Mouse (Mus musculus) heart, embryonic 11.5 days (tissue): Measurements from ENCODE around the gene Ubac2. TPM values are rescaled to one million over a fixed set of nuclear protein-coding genes. Genes with fewer than 3 reads are reported as not detected.

Experiments
- ATAC-seq: fragments of 200-750 bp; cut with Nextera tagmentation; replicated peaks from 2 replicates; pipeline ENCODE4 v1.8.0; 2017; ENCODE audit warnings: moderate library complexity; ENCODE audit not compliant: insufficient number of reproducible peaks, low FRiP score, low TSS enrichment
- H3K27ac ChIP-seq: fragments of 300-500 bp; sonication (generic); 2 replicates; pipeline ENCODE4 v1.5.1; 2014; ENCODE audit warnings: mild to moderate bottlenecking, low read depth, low read length
- H3K27me3 ChIP-seq: fragments of 300-500 bp; sonication (generic); 2 replicates; pipeline ENCODE4 v1.6.1; 2014; ENCODE audit warnings: mild to moderate bottlenecking, low read length, mixed read lengths; ENCODE audit not compliant: control insufficient read depth, insufficient read depth
- H3K36me3 ChIP-seq: fragments of 300-500 bp; sonication (generic); 2 replicates; pipeline ENCODE4 v1.6.1; 2014; ENCODE audit warnings: mild to moderate bottlenecking, low read length, moderate library complexity, mixed read lengths; ENCODE audit not compliant: control insufficient read depth, insufficient read depth
- H3K4me1 ChIP-seq: fragments of 300-500 bp; sonication (generic); 2 replicates; pipeline ENCODE4 v1.6.1; 2014; ENCODE audit warnings: low read length; ENCODE audit not compliant: control insufficient read depth, insufficient read depth
- H3K4me2 ChIP-seq: fragments of 300-500 bp; sonication (generic); 2 replicates; pipeline ENCODE4 v1.6.1; 2014; ENCODE audit warnings: mild to moderate bottlenecking, moderate library complexity
- H3K4me3 ChIP-seq: fragments of 300-500 bp; sonication (generic); 2 replicates; pipeline ENCODE4 v1.5.1; 2014; ENCODE audit warnings: low read depth, low read length
- H3K9ac ChIP-seq: fragments of 300-500 bp; sonication (generic); 2 replicates; pipeline ENCODE4 v1.6.1; 2014; ENCODE audit warnings: mild to moderate bottlenecking, low read depth, low read length, moderate library complexity
- H3K9me3 ChIP-seq: fragments of 300-500 bp; sonication (generic); replicated peaks from 2 replicates; pipeline ENCODE4 v1.6.1; 2016; ENCODE audit warnings: low read length; ENCODE audit not compliant: control insufficient read depth
- WGBS: fragments of 180-500 bp; shearing (Covaris S2); extraction: QIAGEN DNeasy Blood & Tissue Kit; methylation state at CpG from one replicate; pipeline ENCODE4 v1.1.7; 2014; ENCODE audit not compliant: insufficient replicate concordance; 5-methylcytosine and 5-hydroxymethylcytosine counted together
- polyA plus RNA-seq: library from polyadenylated mRNA; unstranded; fragments of >200 nt; fragmentation: Nextera tagmentation; extraction: Ambion mirVana; gene quantifications from 2 replicates; pipeline ENCODE4 v1.2.1, GENCODE M21; 2014

Ubac2 gene
- polyA plus RNA-seq, result 63.4 and 69.5 TPM in 2 replicates

DNA sequence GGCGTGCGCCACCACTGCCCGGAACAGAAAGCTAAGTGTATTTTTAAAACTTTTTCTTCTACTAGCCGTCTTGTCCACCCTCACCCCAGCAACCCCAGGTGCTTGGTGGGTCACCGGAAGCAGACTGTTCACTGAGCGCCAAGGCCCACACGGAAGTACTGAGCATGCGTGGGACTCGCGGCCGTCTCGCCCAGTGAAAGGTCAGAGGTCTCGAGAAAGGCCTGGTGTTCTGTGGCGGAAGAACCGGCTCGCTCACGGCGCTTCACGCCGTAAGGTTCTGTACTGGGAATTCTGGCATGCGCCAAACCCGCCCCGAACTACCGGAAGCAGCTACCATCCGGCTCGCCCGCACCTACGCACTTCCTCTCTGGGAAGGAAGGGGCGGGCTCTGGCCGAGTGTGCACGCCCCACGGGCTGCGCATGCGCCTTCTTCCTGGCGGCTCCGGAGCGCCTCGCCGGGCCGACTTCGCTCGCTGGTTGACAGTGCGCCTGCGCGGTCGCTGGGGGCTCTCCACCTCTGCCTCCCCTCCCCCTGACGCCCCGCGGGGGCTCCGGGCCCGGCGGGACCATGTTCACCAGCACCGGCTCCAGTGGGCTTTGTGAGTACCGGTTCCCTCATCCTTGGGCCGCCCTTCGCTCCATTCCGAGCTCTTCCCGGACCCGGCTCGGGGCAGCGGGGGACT lies at the start of gene Ubac2:
Ubac2 (plus strand) TSS at position 445 of the 683 bp plus-strand sequence.
- Histone ChIP-seq H3K9ac (peak within 1 kb of the TSS; percentile 96), H3K9me3 (no peaks in the 10 kb centered on the region), H3K36me3 (no peaks in the 10 kb centered on the region), H3K4me2 (peak within 1 kb of the TSS; percentile 95), H3K4me3 (peak within 1 kb of the TSS; percentile 86), H3K4me1 (peaks cover 1% of the 10 kb centered on the region; the same call in 1 of the 2 replicates), H3K27me3 (no peaks in the 10 kb centered on the region), H3K27ac (peak within 1 kb of the TSS; percentile 95)
- ATAC-seq, result peak; percentile 97
- WGBS, result under 1% methylated on average over 60 of the region's 61 CpGs

DNA sequence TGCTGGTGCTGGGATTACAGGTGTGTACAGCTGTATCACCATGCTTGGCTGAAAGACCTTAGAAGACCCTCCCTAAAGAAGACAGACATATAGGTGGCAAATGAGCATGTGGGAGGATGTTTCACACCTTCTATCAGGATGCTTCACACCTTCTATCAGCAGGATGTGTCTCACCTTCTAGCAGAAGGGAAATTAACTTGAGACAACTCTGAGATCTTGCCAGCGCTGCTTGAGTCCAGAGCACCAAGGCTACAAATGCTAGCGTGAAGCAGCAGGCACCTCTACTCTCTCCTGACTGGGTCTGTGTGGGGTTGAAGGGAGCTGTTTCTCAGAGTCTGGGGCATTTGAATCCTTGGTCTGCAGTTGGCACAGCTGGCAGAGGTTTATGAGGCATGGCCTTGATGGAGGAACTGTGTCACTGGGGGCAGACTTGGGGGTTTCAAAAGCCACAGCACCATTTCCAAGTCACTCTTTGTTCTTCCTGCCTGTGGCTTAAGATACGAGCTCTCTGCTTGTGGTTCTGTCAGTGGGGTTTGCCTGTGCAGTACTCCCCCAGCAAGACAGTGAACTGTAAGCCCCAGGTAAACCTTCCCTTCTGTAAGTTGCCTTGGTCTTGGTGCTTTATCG lies 48.5 kb upstream of the Ubac2 start:
- H3K36me3 ChIP-seq, result no peaks in the 10 kb centered on the region
- no peak overlapping the region for H3K4me2 ChIP-seq
- WGBS, result 69% methylated on average over 4 of the region's 4 CpGs
- H3K27ac ChIP-seq, result no peak overlapping the region
- H3K9ac ChIP-seq, result no peak overlapping the region
- H3K4me3 ChIP-seq, result no peak overlapping the region
- peaks cover under 1% of the 10 kb centered on the region; the same call in 1 of the 2 replicates for H3K9me3 ChIP-seq
- H3K27me3 ChIP-seq, result no peaks in the 10 kb centered on the region
- no peaks in the 10 kb centered on the region for H3K4me1 ChIP-seq
- no peak for ATAC-seq

DNA sequence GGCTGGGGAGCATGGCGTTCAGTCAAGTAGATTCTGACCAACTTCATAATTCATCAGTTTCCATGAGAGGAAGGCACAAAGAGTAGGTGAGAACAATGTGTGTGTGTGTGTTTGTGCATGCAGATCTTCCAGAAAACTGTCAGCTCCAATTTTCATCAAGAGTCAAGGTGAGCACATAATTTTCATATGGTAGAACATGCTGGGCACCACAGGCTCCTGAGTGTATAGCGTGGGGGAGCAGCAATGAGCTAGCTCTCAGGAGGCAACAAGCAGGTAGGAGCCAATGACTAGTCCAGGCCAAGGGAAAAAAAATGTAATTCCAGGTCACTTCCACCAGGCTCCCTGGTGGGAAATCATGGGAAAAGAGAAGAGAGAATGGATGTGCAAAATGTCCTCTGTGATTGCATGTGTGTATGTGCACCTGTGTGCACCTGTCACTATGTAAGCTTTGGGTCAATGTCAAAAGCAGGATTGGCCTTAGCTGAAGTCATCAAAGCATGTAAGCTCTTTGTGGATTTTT lies 45.4 kb upstream of the Ubac2 start:
- Histone ChIP-seq H3K27ac (no peak overlapping the region), H3K4me3 (no peak overlapping the region), H3K4me2 (no peak overlapping the region), H3K27me3 (no peaks in the 10 kb centered on the region), H3K36me3 (no peaks in the 10 kb centered on the region), H3K9ac (no peak overlapping the region), H3K4me1 (no peaks in the 10 kb centered on the region), H3K9me3 (peaks cover 6% of the 10 kb centered on the region; the same call in 1 of the 2 replicates)
- ATAC-seq, result no peak
- WGBS, result 69% methylated on average over 2 of the region's 2 CpGs

DNA sequence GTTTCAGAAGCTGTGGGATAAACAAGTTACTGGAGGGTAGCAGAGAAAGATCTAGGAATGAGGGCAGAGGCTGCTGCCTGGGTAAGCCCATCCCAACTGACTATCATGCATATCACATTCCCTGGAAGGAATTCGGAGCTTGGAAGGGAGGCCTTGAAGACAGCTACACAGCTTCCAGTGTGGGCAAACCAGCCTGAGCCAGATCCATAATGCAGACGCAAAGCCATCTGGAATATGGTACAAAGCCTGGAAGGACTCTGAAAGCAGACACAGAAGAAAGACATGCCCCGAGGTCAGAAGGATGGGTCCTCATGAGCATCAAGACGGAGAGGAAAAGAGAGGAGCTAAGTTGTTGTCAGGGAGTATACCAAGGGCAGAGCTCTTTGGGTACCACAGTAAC lies 40.3 kb upstream of the Ubac2 start:
- WGBS, result 79% methylated on average over 4 of the region's 4 CpGs
- no peak overlapping the region for H3K4me3 ChIP-seq
- H3K9ac ChIP-seq, result no peak overlapping the region
- no peaks in the 10 kb centered on the region for H3K27me3 ChIP-seq
- H3K27ac ChIP-seq, result no peak overlapping the region
- ATAC-seq, result no peak
- no peaks in the 10 kb centered on the region for H3K4me1 ChIP-seq
- H3K4me2 ChIP-seq, result no peak overlapping the region
- peaks cover 6% of the 10 kb centered on the region; the same call in 1 of the 2 replicates for H3K9me3 ChIP-seq
- no peaks in the 10 kb centered on the region for H3K36me3 ChIP-seq

DNA sequence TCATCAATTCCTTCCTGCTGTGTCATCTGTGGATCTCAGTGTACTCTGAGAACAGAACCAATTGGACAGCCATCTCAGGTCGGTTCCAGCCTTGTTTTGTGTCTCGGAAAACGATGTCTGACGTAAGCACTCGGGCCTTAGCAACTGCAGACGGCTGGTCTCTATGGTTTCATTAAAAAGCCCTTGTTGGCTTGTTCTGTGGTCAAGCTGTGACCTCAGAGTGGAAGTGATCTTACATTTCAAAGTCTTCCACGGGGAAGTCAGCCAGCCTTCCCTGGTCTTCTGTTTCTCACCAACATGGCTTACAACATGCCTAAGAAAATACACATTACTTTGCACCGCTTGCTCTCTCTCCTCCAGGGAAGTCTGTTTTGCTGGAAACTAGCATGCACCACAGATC lies 38.2 kb upstream of the Ubac2 start:
- no peaks in the 10 kb centered on the region for H3K4me1 ChIP-seq
- ATAC-seq, result no peak
- WGBS, result 78% methylated on average over 8 of the region's 8 CpGs
- H3K9ac ChIP-seq, result no peak overlapping the region
- peaks cover 2% of the 10 kb centered on the region; the same call in 1 of the 2 replicates for H3K9me3 ChIP-seq
- H3K4me2 ChIP-seq, result no peak overlapping the region
- no peak overlapping the region for H3K4me3 ChIP-seq
- H3K36me3 ChIP-seq, result no peaks in the 10 kb centered on the region
- H3K27me3 ChIP-seq, result no peaks in the 10 kb centered on the region
- H3K27ac ChIP-seq, result no peak overlapping the region

DNA sequence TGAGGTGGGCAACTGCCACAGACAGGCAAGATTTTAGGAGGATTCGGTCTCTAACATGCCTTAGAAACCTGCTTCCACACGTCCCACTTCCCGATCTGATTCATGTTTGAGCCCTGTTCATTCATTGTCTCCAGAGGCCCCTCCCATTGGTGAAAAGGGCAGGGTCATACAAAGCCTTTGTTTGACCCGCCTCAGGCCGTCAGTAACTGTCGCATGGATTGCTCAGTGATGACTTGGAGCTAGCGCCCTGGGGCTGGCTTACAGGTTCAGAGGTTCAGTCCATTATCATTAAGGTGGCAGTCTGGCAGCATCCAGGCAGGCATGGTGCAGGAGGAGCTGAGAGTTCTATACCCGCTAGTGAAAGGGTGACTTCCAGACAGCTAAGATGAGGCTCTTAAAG lies 33.9 kb upstream of the Ubac2 start:
- 62% methylated on average over 8 of the region's 8 CpGs for whole genome bisulfite sequencing
- Histone ChIP-seq H3K4me1 (no peaks in the 10 kb centered on the region), H3K4me2 (no peak overlapping the region), H3K4me3 (no peak overlapping the region), H3K36me3 (no peaks in the 10 kb centered on the region), H3K9me3 (no peaks in the 10 kb centered on the region), H3K27ac (no peak overlapping the region), H3K9ac (no peak overlapping the region), H3K27me3 (no peaks in the 10 kb centered on the region)
- no peak for ATAC-seq

DNA sequence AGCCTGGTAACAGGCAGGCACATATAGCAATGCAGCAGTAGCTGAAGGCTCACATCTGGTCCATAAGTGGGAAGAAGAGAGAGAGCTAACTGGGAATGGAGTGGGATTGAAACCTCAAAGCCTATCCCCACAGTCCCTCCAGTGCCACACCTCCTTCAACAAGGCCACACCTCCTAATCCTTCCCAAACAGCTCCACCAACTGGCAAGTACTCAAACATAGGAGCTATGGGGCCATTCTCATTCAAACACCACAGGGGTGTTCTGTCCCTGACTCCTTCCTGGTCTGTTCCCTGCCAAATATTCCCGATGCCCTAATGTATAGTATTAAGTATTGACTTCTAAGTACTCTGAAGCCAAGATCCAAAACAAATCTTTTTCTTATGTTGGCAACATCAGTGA lies 27.2 kb upstream of the Ubac2 start:
- ATAC-seq, result no peak
- WGBS, result 74% methylated on average over 1 of the region's 1 CpGs

DNA sequence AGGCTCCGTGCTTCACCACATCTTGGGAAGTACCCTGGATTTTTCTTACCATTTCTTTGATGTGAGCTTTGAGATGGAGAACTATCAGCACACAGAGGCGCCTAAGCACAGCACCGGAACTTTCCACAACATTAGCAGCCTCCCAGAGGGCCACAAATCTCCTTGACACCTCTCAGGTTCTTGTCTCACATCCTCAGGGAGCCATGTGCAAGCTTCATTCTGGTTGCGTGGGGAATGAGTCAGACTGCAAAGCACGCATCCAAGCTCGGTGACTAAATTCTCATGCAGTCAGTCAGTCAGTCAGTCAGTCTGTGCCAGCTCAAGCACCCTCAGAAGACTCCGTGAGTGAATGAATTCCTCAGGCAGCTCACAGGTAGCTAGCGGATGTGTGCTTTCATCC lies 25.9 kb upstream of the Ubac2 start:
- H3K27me3 ChIP-seq, result no peaks in the 10 kb centered on the region
- H3K9ac ChIP-seq, result no peak overlapping the region
- H3K27ac ChIP-seq, result no peak overlapping the region
- H3K4me3 ChIP-seq, result no peak overlapping the region
- no peak overlapping the region for H3K4me2 ChIP-seq
- WGBS, result 62% methylated on average over 8 of the region's 8 CpGs
- no peaks in the 10 kb centered on the region for H3K36me3 ChIP-seq
- ATAC-seq, result no peak
- H3K9me3 ChIP-seq, result no peaks in the 10 kb centered on the region
- no peaks in the 10 kb centered on the region for H3K4me1 ChIP-seq

More for the DNA sequence above, 27.2 kb upstream of the Ubac2 start:
- Histone ChIP-seq H3K27ac (no peak overlapping the region), H3K4me1 (no peaks in the 10 kb centered on the region), H3K9me3 (no peaks in the 10 kb centered on the region), H3K36me3 (no peaks in the 10 kb centered on the region), H3K9ac (no peak overlapping the region), H3K27me3 (no peaks in the 10 kb centered on the region), H3K4me2 (no peak overlapping the region), H3K4me3 (no peak overlapping the region)
